ENCODE assay signal across 9 mouse cellular contexts in the genomic region with DNA sequence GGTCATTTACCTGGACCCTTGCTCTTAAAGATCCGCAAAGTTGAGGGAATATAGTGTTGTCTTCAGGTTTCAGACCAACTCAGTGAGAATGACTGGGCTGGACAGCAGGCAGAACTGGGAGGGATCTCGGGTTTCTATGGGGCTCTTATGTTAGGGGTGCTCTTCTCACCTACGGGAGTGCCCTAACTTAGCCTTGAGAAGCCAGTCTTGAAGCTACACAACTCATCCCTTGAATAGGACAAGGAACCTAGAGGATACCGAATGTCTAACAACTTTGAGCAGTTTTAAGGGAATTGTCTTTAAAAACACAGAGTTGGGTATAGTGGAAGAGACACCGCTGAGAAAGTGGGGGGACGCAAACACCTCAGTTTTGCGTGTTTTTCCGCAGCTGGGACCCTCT. TPM values are rescaled to one million over a fixed set of nuclear protein-coding genes. Genes with fewer than 3 reads are reported as not detected.
DNase-seq lines count a peak whose midpoint lies in the region; ATAC-seq and TF ChIP-seq lines count a peak whose summit lies in the region.
"Had no signal": no experiment of that assay in that cellular context is flagged by ENCODE, and none has a peak within 500 bp of the region (broad histone marks: within the 10 kb centered on the region; RNA-seq: fewer than 3 reads in every experiment).

No protein-coding gene starts in this region.

- ATAC-seq in hindbrain, embryonic 11.5 days (ENCODE audit: low FRiP score) = peak; percentile 1; the same call in 1 of the 2 replicates
- 0 out of 2 replicates have a peak, but pooled peaks have one; percentile 3 for ATAC-seq in midbrain, embryonic 11.5 days (ENCODE audit: low FRiP score)
- ATAC-seq in megakaryocyte progenitor cell, adult 5-6 weeks (replicated peaks; ENCODE audit: poor library complexity) = no peak

- H3K9ac ChIP-seq in hindbrain, embryonic 11.5 days (ENCODE audit: low read depth, low read length) = peak overlapping the region; percentile 99
- H3K9ac ChIP-seq in midbrain, embryonic 11.5 days (ENCODE audit: low read length) = peak overlapping the region; percentile 99

- H3K27ac ChIP-seq in heart, embryonic 10.5 days = peak overlapping the region; percentile 91
- peak overlapping the region; percentile 98 for H3K27ac ChIP-seq in hindbrain, embryonic 11.5 days (ENCODE audit: low read depth, low read length)
- peak overlapping the region; percentile 96 for H3K27ac ChIP-seq in midbrain, embryonic 11.5 days (ENCODE audit: low read depth, low read length)

- no peak for DNase-seq in heart, embryonic 10.5 days (ENCODE audit: low spot score)
- DNase-seq in heart, postnatal 14 days = no peak
- DNase-seq in hindbrain, embryonic 11.5 days (ENCODE audit: low spot score) = no peak
- DNase-seq in midbrain, embryonic 11.5 days (ENCODE audit: low spot score, missing footprints) = peak; percentile 95
- DNase-seq in thymus, postnatal 10 days (ENCODE audit: low spot score in 2 of 2) = no peak
- DNase-seq in layer of hippocampus, adult 9-11 months = no peak

- peaks cover 29% of the 10 kb centered on the region for H3K4me1 ChIP-seq in heart, embryonic 10.5 days
- H3K4me1 ChIP-seq in E14TG2a.4 (replicated peaks; ENCODE audit: low read depth, low read length) = peaks cover 30% of the 10 kb centered on the region
- H3K4me1 ChIP-seq in hindbrain, embryonic 11.5 days (replicated peaks; ENCODE audit: control insufficient read depth, insufficient read depth, low read length) = peaks cover 12% of the 10 kb centered on the region
- peaks cover 48% of the 10 kb centered on the region for H3K4me1 ChIP-seq in midbrain, embryonic 11.5 days (ENCODE audit: control insufficient read depth, insufficient read depth, low read length)

- peaks cover 21% of the 10 kb centered on the region; the same call in 1 of the 2 replicates for H3K27me3 ChIP-seq in heart, embryonic 10.5 days (ENCODE audit: insufficient read depth, poor library complexity, severe bottlenecking)
- H3K27me3 ChIP-seq in E14TG2a.4 (ENCODE audit: insufficient read depth, low read length) = peaks cover 80% of the 10 kb centered on the region
- H3K27me3 ChIP-seq in hindbrain, embryonic 11.5 days (ENCODE audit: control insufficient read depth, insufficient read depth, low read length) = no peaks in the 10 kb centered on the region
- H3K27me3 ChIP-seq in midbrain, embryonic 11.5 days (ENCODE audit: control insufficient read depth, insufficient read depth, low read length) = no peaks in the 10 kb centered on the region; the same call in 1 of the 2 replicates

- H3K9me3 ChIP-seq in heart, embryonic 10.5 days = no peaks in the 10 kb centered on the region
- H3K9me3 ChIP-seq in E14TG2a.4 (ENCODE audit: low read length) = no peaks in the 10 kb centered on the region
- H3K9me3 ChIP-seq in hindbrain, embryonic 11.5 days (ENCODE audit: control insufficient read depth, low read length) = no peaks in the 10 kb centered on the region
- H3K9me3 ChIP-seq in midbrain, embryonic 11.5 days (ENCODE audit: control insufficient read depth, low read length) = no peaks in the 10 kb centered on the region

- peaks cover 14% of the 10 kb centered on the region; the same call in 1 of the 2 replicates for H3K36me3 ChIP-seq in heart, embryonic 10.5 days
- peaks cover 8% of the 10 kb centered on the region for H3K36me3 ChIP-seq in E14TG2a.4 (ENCODE audit: insufficient read depth, low read length)
- H3K36me3 ChIP-seq in hindbrain, embryonic 11.5 days (ENCODE audit: control insufficient read depth, insufficient read depth, low read length) = no peaks in the 10 kb centered on the region
- peaks cover 13% of the 10 kb centered on the region; the same call in 1 of the 2 replicates for H3K36me3 ChIP-seq in midbrain, embryonic 11.5 days (ENCODE audit: control insufficient read depth, insufficient read depth, low read length)

- TF ChIP-seq CTCF in E14TG2a.4 (conservative IDR thresholded peaks at IDR 0.05; ENCODE audit: low read length) = no peak

- H3K4me2 ChIP-seq in hindbrain, embryonic 11.5 days (replicated peaks; ENCODE audit: low read depth, low read length) = peak overlapping the region; percentile 78
- H3K4me2 ChIP-seq in midbrain, embryonic 11.5 days = peak overlapping the region; percentile 62

- peak overlapping the region; percentile 81 for H3K4me3 ChIP-seq in heart, embryonic 10.5 days
- H3K4me3 ChIP-seq in E14TG2a.4 (replicated peaks; ENCODE audit: low read length) = peak overlapping the region; percentile 91
- peak overlapping the region; percentile 100 for H3K4me3 ChIP-seq in hindbrain, embryonic 11.5 days (ENCODE audit: low read depth, low read length)
- peak overlapping the region; percentile 99 for H3K4me3 ChIP-seq in midbrain, embryonic 11.5 days (ENCODE audit: low read depth, low read length)

- WGBS in heart, embryonic 10.5 days = 2% methylated on average over 8 of the region's 8 CpGs
- 2% methylated on average over 8 of the region's 8 CpGs for WGBS in hindbrain, embryonic 11.5 days
- 1% methylated on average over 8 of the region's 8 CpGs for WGBS in midbrain, embryonic 11.5 days

- intact Hi-C loops in heart, postnatal 14 days (cut with DNase I) = no loop called here

RNA-seq across cellular contexts. Expression of gene Igdcc3, which starts 0.5 kb away (rescaled TPM):
- polyA plus RNA-seq in heart, embryonic 10.5 days (2016; fragmentation: Nextera tagmentation; extraction: Ambion mirVana) = 26.8 and 65.0 TPM in 2 replicates
- under 1 TPM; 0.22 to 0.24 TPM for total RNA-seq in heart, postnatal 14 days (2021)
- 46.0 and 49.6 TPM in 2 replicates for polyA plus RNA-seq in hindbrain, embryonic 11.5 days (2014; fragmentation: Nextera tagmentation; extraction: Ambion mirVana)
- polyA plus RNA-seq in midbrain, embryonic 11.5 days (2014; fragmentation: Nextera tagmentation; extraction: Ambion mirVana) = 115 and 145 TPM in 2 replicates
- total RNA-seq in megakaryocyte progenitor cell, adult 5-6 weeks (2015) = not detected in 2 replicates
- not detected in 2 replicates for total RNA-seq in megakaryocyte progenitor cell, adult 5-6 weeks (2017)

RNA-seq across cellular contexts. Expression of gene Igdcc4, which starts 39.2 kb away (rescaled TPM):
- 7.5 and 10.8 TPM in 2 replicates for polyA plus RNA-seq in heart, embryonic 10.5 days (2016; fragmentation: Nextera tagmentation; extraction: Ambion mirVana)
- 10 to 100 TPM in 1 of 2 experiments, 1 to 10 TPM in 1; 8.6 to 10.5 TPM for total RNA-seq in heart, postnatal 14 days (2021)
- polyA plus RNA-seq in hindbrain, embryonic 11.5 days (2014; fragmentation: Nextera tagmentation; extraction: Ambion mirVana) = 8.8 and 10.3 TPM in 2 replicates
- 13.0 and 13.3 TPM in 2 replicates for polyA plus RNA-seq in midbrain, embryonic 11.5 days (2014; fragmentation: Nextera tagmentation; extraction: Ambion mirVana)
- total RNA-seq in megakaryocyte progenitor cell, adult 5-6 weeks (2015) = 0.02 TPM in 1 of 2 replicates, not detected in the other
- total RNA-seq in megakaryocyte progenitor cell, adult 5-6 weeks (2017) = under 0.01 and 0.07 TPM in 2 replicates
- total RNA-seq: neutrophil, adult 5-6 weeks had no signal

RNA-seq across cellular contexts. Expression of gene Parp16, which starts 54.7 kb away (rescaled TPM):
- 4.8 and 5.8 TPM in 2 replicates for polyA plus RNA-seq in heart, embryonic 10.5 days (2016; fragmentation: Nextera tagmentation; extraction: Ambion mirVana)
- total RNA-seq in heart, postnatal 14 days (2021) = 1 to 10 TPM; 3.4 to 3.6 TPM
- 4.0 and 6.5 TPM in 2 replicates for polyA plus RNA-seq in hindbrain, embryonic 11.5 days (2014; fragmentation: Nextera tagmentation; extraction: Ambion mirVana)
- polyA plus RNA-seq in midbrain, embryonic 11.5 days (2014; fragmentation: Nextera tagmentation; extraction: Ambion mirVana) = 5.2 and 6.4 TPM in 2 replicates
- 3.2 and 3.3 TPM in 2 replicates for total RNA-seq in megakaryocyte progenitor cell, adult 5-6 weeks (2015)
- 2.8 and 3.1 TPM in 2 replicates for total RNA-seq in megakaryocyte progenitor cell, adult 5-6 weeks (2017)
